Mouse (Mus musculus) spleen, adult 2 months (tissue): Measurements from ENCODE around the gene Gm44805. TPM values are rescaled to one million over a fixed set of nuclear protein-coding genes. Genes with fewer than 3 reads are reported as not detected.

Source experiments
- DNase-seq, 2 experiments: peaks; one replicate each; pipeline versions ENCODE4 v3.0.0 to v3.0.0-alpha.2; 2012 to 2021; ENCODE audit warnings: low spot score in 2 of 2, low read depth in 1 of 2
- H3K27ac ChIP-seq: fragments of 200-500 bp; 2 replicates; pipeline ENCODE4 v1.5.1; 2012; ENCODE audit warnings: low read length, inconsistent platforms; ENCODE audit not compliant: insufficient read depth
- H3K27me3 ChIP-seq: fragments of 200-500 bp; 2 replicates; pipeline ENCODE4 v1.6.1; 2012; ENCODE audit warnings: mild to moderate bottlenecking, moderate library complexity, low read length, inconsistent platforms; ENCODE audit not compliant: control insufficient read depth, insufficient read depth
- H3K36me3 ChIP-seq: fragments of 200-500 bp; 2 replicates; pipeline ENCODE4 v1.6.1; 2012; ENCODE audit warnings: mild to moderate bottlenecking, low read length, inconsistent platforms; ENCODE audit not compliant: control insufficient read depth, insufficient read depth
- H3K4me1 ChIP-seq: fragments of 200-500 bp; 2 replicates; pipeline ENCODE4 v1.6.1; 2011; ENCODE audit warnings: inconsistent platforms; ENCODE audit not compliant: control insufficient read depth, insufficient read depth, insufficient read length
- H3K4me3 ChIP-seq: fragments of 200-500 bp; 2 replicates; pipeline ENCODE4 v1.5.1; 2011; ENCODE audit warnings: mild to moderate bottlenecking, inconsistent platforms; ENCODE audit not compliant: insufficient read depth, insufficient read length; ENCODE audit errors: extremely low read depth
- CTCF ChIP-seq: fragments of 200-500 bp; IDR thresholded peaks from 2 replicates; pipeline ENCODE4 v1.5.1; 2011; ENCODE audit warnings: mild to moderate bottlenecking, inconsistent platforms; ENCODE audit not compliant: insufficient read depth, insufficient read length, insufficient replicate concordance; ENCODE audit errors: extremely low read depth
- POLR2A ChIP-seq: fragments of 200-500 bp; IDR thresholded peaks from 2 replicates; pipeline ENCODE4 v1.6.1; 2011; ENCODE audit warnings: low read depth, low read length, inconsistent platforms
- WGBS: fragments of 180-500 bp; shearing (Covaris S2); methylation state at CpG from one replicate; pipeline ENCODE4 v1.1.7; 2018; 5-methylcytosine and 5-hydroxymethylcytosine counted together
- polyA plus RNA-seq: library from polyadenylated mRNA; depleted of rRNA; stranded (reverse); fragments of >200 nt; gene quantifications from 2 replicates; pipeline ENCODE4 v1.2.3, GENCODE M21; 2012

Gene Gm44805
- polyA plus RNA-seq, 1 experiment, result not detected

DNA sequence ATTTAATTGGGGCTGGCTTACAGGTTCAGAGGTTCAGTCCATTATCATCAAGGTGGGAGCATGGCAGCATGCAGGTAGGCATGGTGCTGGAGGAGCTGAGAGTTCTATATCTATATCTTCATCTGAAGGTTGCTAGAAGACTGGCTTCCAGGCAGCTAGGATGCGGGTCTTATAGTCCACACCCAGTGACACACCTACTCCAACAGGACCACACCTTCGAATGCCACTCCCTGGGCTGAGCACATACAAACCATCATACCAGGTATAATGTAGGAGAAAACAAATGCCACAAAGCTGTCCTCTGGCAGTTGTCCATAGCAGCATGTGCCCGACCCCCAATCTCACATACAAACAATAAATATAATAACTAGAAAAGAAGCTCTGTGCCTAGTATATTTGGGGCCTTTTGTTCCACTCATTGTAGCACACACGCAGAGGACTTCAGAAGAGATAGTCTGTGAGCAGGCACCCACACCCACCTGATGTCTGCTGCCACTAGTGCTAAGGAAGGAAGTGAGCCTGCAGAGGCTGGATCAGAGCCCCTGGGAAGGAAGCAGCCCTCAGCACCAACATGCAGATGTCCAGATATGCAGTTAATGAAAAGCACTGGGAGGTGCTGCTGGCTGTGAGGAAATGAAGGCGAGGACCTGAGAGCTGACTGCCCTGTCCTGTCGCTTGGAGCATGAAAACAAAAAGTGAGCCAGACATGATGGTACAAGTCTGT, 30.0 kb downstream of the Gm44805 start:
- no peaks in the 10 kb centered on the region for H3K27me3 ChIP-seq
- TF ChIP-seq POLR2A (no peak), CTCF (no peak)
- no peak overlapping the region for H3K4me3 ChIP-seq
- no peak for DNase-seq
- 56% methylated on average over 6 of the region's 6 CpGs for WGBS
- no peaks in the 10 kb centered on the region for H3K4me1 ChIP-seq
- H3K36me3 ChIP-seq, result peaks cover 26% of the 10 kb centered on the region
- H3K27ac ChIP-seq, result no peak overlapping the region

DNA sequence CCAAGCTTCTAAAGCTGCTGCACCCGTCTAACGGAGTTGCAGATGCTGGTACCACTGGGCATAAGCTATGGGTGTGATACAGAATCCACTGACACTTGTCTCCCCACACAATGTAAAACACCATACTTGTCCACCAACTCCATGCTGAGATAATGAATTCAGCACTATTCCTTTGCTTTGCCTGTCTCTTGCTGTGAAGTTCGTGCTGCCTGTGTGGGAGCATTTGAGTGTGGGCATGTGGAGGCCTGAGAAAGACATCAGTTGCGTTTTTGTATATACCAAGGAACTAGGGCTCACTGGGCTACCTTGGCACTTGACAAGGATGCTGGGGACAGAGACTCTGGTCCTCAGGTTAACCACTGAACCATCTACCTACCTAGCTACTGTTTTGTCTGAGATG, 40.0 kb downstream of the Gm44805 start:
- Histone ChIP-seq H3K36me3 (peaks cover 51% of the 10 kb centered on the region), H3K27ac (no peak overlapping the region), H3K4me3 (no peak overlapping the region), H3K4me1 (no peaks in the 10 kb centered on the region), H3K27me3 (no peaks in the 10 kb centered on the region)
- no peak for DNase-seq
- TF ChIP-seq CTCF (no peak), POLR2A (no peak)
- 96% methylated on average over 4 of the region's 4 CpGs for WGBS

GRCm38 (mm10) chr7:19635074-19635827, 46.0 kb downstream of the Gm44805 start:
- Histone ChIP-seq H3K4me3 (no peak overlapping the region), H3K4me1 (no peaks in the 10 kb centered on the region), H3K36me3 (peaks cover 46% of the 10 kb centered on the region), H3K27ac (peak overlapping the region; percentile 56), H3K27me3 (no peaks in the 10 kb centered on the region)
- TF ChIP-seq CTCF, result no peak
- WGBS, result 83% methylated on average over 11 of the region's 11 CpGs
- DNase-seq, result no peak

- peak overlapping the region; percentile 56 for H3K27ac ChIP-seq
- no peak overlapping the region for H3K4me3 ChIP-seq
- H3K36me3 ChIP-seq, result peaks cover 46% of the 10 kb centered on the region
- no peak for DNase-seq
- no peaks in the 10 kb centered on the region for H3K27me3 ChIP-seq
- no peaks in the 10 kb centered on the region; the same call in 1 of the 2 replicates for H3K4me1 ChIP-seq
- WGBS, result 88% methylated on average over 2 of the region's 2 CpGs
- no peak for TF ChIP-seq POLR2A
- TF ChIP-seq CTCF, result no peak
Observed at GRCm38 (mm10) chr7:19634591-19634990, 46.6 kb downstream of the Gm44805 start.

DNA sequence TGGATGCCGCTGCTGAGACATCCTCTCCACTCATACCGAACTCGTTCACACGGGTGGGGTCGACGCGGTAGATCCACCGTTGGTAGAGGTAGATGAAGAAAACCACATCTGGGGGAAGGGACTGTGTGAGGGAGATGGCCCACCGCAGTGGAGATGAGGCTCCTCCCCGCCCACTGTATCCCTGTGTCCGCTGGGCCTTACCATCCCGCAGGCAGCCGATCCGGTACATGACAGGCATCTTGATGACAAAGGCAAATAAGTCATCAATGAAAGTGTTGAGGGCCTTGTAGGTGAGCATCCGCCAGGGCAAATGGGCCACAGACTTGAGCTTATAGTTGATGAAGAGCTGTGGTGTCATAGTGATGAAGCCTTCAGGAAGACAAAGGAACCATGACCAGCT, 47.4 kb downstream of the Gm44805 start:
- H3K36me3 ChIP-seq, result peaks cover 46% of the 10 kb centered on the region
- no peak overlapping the region for H3K4me3 ChIP-seq
- no peak overlapping the region for H3K27ac ChIP-seq
- no peak for DNase-seq
- H3K27me3 ChIP-seq, result no peaks in the 10 kb centered on the region
- no peaks in the 10 kb centered on the region; the same call in 1 of the 2 replicates for H3K4me1 ChIP-seq
- no peak for TF ChIP-seq POLR2A
- no peak for TF ChIP-seq CTCF
- WGBS, result 87% methylated on average over 15 of the region's 15 CpGs

DNA sequence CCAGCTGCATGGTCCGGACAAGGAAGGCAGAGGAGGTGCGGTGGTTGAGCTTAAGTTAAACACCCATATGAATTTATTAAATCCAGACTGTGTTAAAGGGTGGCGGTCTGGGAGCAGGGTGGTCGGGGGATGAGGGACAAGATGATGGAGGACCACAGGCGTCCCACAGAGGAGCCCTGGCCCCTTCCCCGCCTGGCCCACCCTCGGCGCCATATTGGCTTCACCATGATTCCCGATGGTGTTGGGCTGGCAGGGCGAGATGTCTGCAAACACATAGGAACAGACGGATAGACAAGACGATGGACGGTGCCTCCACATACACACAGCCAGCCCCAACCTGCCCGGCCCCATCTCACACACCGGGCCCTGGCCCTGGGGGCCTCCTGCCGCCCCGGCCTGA, 48.0 kb downstream of the Gm44805 start:
- no peak for TF ChIP-seq POLR2A
- TF ChIP-seq CTCF, result no peak
- no peaks in the 10 kb centered on the region; the same call in 1 of the 2 replicates for H3K4me1 ChIP-seq
- H3K36me3 ChIP-seq, result peaks cover 41% of the 10 kb centered on the region
- no peak overlapping the region for H3K27ac ChIP-seq
- H3K4me3 ChIP-seq, result no peak overlapping the region
- H3K27me3 ChIP-seq, result no peaks in the 10 kb centered on the region
- DNase-seq, result no peak
- WGBS, result 96% methylated on average over 17 of the region's 17 CpGs

- Histone ChIP-seq H3K36me3 (peaks cover 37% of the 10 kb centered on the region), H3K27me3 (no peaks in the 10 kb centered on the region), H3K4me3 (no peak overlapping the region), H3K27ac (no peak overlapping the region), H3K4me1 (peaks cover 2% of the 10 kb centered on the region; the same call in 1 of the 2 replicates)
- DNase-seq, result no peak
- TF ChIP-seq CTCF (no peak), POLR2A (no peak)
Observed at GRCm38 (mm10) chr7:19632720-19633119, 48.5 kb downstream of the Gm44805 start.
